Mouse (Mus musculus): ENCODE data around the gene Lrrfip1. TPM values are rescaled to one million over a fixed set of nuclear protein-coding genes. Genes with fewer than 3 reads are reported as not detected.

Lrrfip1 gene
- polyA plus RNA-seq, 1 experiment from 2014 or later: 27.6 TPM

GRCm38 (mm10) chr1:91084374-91084773 is 85.8 kb downstream of the Lrrfip1 start:
- Histone ChIP-seq H3K4me1 (0 out of 2 replicates have a peak, but pooled peaks cover 3% of the 10 kb centered on the region), H3K4me2 (replicated peaks) (no peak overlapping the region), H3K9me3 (no peaks in the 10 kb centered on the region), H3K36me3 (no peaks in the 10 kb centered on the region), H3K27me3 (replicated peaks) (no peaks in the 10 kb centered on the region), H3K4me3 (no peak overlapping the region), H3K27ac (no peak overlapping the region), H3K9ac (no peak overlapping the region)
- 80% methylated on average over 8 of the region's 8 CpGs for WGBS
- no peak for ATAC-seq (ENCODE audit: low FRiP score, low read depth)

DNA sequence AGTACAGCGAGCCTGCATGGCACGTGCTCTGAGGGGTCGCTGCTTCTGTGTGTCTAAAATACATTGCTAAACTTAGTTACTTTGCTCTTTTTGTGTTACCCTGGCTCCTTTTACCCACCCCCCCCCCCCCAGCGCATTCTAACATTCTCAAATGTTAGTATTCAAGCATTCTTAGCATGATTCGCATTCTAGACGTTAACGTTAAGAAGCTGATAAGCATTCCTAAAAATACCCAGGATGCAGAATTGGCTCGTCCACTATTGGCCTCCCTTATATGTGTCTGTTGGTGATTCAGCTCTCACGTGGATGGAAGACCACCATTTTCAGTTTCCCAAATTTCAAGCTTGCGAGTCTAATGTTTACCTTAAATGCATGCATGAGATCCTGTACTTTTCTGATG is 86.5 kb downstream of the Lrrfip1 start:
- H3K27ac ChIP-seq: no peak overlapping the region
- no peaks in the 10 kb centered on the region for H3K9me3 ChIP-seq
- H3K9ac ChIP-seq: no peak overlapping the region
- no peak overlapping the region for H3K4me3 ChIP-seq
- H3K4me2 ChIP-seq (replicated peaks): no peak overlapping the region
- 86% methylated on average over 10 of the region's 10 CpGs for WGBS
- H3K4me1 ChIP-seq: 0 out of 2 replicates have a peak, but pooled peaks cover 3% of the 10 kb centered on the region
- no peaks in the 10 kb centered on the region for H3K36me3 ChIP-seq
- no peaks in the 10 kb centered on the region for H3K27me3 ChIP-seq (replicated peaks)
- ATAC-seq (ENCODE audit: low FRiP score, low read depth): no peak

GRCm38 (mm10) chr1:91085686-91086085 is 87.1 kb downstream of the Lrrfip1 start:
- H3K4me2 ChIP-seq (replicated peaks): no peak overlapping the region
- 71% methylated on average over 2 of the region's 2 CpGs for WGBS
- H3K4me1 ChIP-seq: 0 out of 2 replicates have a peak, but pooled peaks cover 3% of the 10 kb centered on the region
- no peak for ATAC-seq (ENCODE audit: low FRiP score, low read depth)
- no peak overlapping the region for H3K4me3 ChIP-seq
- no peaks in the 10 kb centered on the region for H3K9me3 ChIP-seq
- H3K9ac ChIP-seq: no peak overlapping the region
- no peaks in the 10 kb centered on the region for H3K27me3 ChIP-seq (replicated peaks)
- H3K27ac ChIP-seq: no peak overlapping the region
- H3K36me3 ChIP-seq: no peaks in the 10 kb centered on the region

- Histone ChIP-seq H3K27ac (no peak overlapping the region), H3K9me3 (no peaks in the 10 kb centered on the region), H3K4me3 (no peak overlapping the region), H3K27me3 (replicated peaks) (no peaks in the 10 kb centered on the region), H3K36me3 (no peaks in the 10 kb centered on the region), H3K4me2 (replicated peaks) (no peak overlapping the region), H3K9ac (no peak overlapping the region), H3K4me1 (0 out of 2 replicates have a peak, but pooled peaks cover 3% of the 10 kb centered on the region)
- ATAC-seq (ENCODE audit: low FRiP score, low read depth): no peak
- WGBS: 43% methylated on average over 3 of the region's 3 CpGs
These were observed 87.8 kb downstream of the Lrrfip1 start for GRCm38 (mm10) chr1:91086325-91086724.

DNA sequence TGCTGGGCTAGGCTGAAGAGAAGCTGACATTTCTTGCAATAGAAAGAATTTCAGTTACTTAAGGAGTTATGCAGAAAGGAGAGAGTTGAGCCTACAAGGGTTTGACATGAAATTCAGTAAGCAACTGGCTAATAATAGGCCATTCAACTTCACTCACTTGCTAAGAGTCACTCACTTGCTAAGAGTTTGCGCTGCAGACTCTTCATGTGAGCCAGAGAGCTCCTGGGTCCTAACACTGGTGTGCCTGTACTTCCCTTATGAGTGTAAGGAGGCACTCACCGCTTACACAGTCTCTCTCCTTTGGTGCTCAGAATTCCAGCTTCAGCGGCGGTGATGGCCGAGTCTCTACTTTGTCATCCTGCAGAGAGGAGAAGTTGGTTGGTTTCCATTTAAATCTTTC is 88.2 kb downstream of the Lrrfip1 start:
- Histone ChIP-seq H3K9me3 (no peaks in the 10 kb centered on the region), H3K9ac (no peak overlapping the region), H3K27ac (no peak overlapping the region), H3K4me2 (replicated peaks) (no peak overlapping the region), H3K36me3 (no peaks in the 10 kb centered on the region), H3K27me3 (replicated peaks) (no peaks in the 10 kb centered on the region), H3K4me1 (0 out of 2 replicates have a peak, but pooled peaks cover 3% of the 10 kb centered on the region), H3K4me3 (no peak overlapping the region)
- 92% methylated on average over 5 of the region's 5 CpGs for WGBS
- no peak for ATAC-seq (ENCODE audit: low FRiP score, low read depth)

- H3K27me3 ChIP-seq (replicated peaks): no peaks in the 10 kb centered on the region
- no peaks in the 10 kb centered on the region for H3K36me3 ChIP-seq
- no peak for ATAC-seq (ENCODE audit: low FRiP score, low read depth)
- no peak overlapping the region for H3K27ac ChIP-seq
- H3K9ac ChIP-seq: no peak overlapping the region
- no peak overlapping the region for H3K4me3 ChIP-seq
- no peaks in the 10 kb centered on the region for H3K9me3 ChIP-seq
- 90% methylated on average over 7 of the region's 7 CpGs for WGBS
- no peak overlapping the region for H3K4me2 ChIP-seq (replicated peaks)
- H3K4me1 ChIP-seq: 0 out of 2 replicates have a peak, but pooled peaks cover 3% of the 10 kb centered on the region
These were observed 89.5 kb downstream of the Lrrfip1 start for GRCm38 (mm10) chr1:91088027-91088426.

GRCm38 (mm10) chr1:91088941-91089340 is 90.4 kb downstream of the Lrrfip1 start:
- Histone ChIP-seq H3K4me1 (0 out of 2 replicates have a peak, but pooled peaks cover 3% of the 10 kb centered on the region), H3K27me3 (replicated peaks) (no peaks in the 10 kb centered on the region), H3K9ac (no peak overlapping the region), H3K36me3 (no peaks in the 10 kb centered on the region), H3K9me3 (no peaks in the 10 kb centered on the region), H3K4me2 (replicated peaks) (no peak overlapping the region), H3K4me3 (no peak overlapping the region), H3K27ac (no peak overlapping the region)
- ATAC-seq (ENCODE audit: low FRiP score, low read depth): no peak
- WGBS: 89% methylated on average over 8 of the region's 8 CpGs

DNA sequence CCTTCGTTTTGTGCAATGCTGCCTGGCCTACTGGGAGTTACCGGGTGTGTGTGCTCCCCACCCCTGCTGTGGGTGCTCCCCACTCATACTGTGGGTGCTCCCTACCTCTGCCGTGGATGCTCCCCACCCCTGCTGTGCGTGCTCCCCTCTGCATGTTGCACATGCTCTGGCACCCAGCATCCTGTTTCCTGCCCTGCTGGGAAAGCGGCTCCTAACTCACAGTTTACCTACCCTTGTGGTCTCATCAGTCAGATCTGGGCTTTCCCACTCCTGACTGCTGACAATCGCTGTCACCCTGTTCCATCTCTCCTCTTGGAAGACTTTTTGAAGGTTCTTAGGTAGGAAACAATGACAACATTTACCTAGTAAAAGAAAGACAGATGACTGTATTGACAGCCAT is 91.9 kb downstream of the Lrrfip1 start:
- ATAC-seq (ENCODE audit: low FRiP score, low read depth): no peak
- Histone ChIP-seq H3K9ac (no peak overlapping the region), H3K9me3 (no peaks in the 10 kb centered on the region), H3K4me2 (replicated peaks) (no peak overlapping the region), H3K4me3 (no peak overlapping the region), H3K27ac (no peak overlapping the region), H3K27me3 (replicated peaks) (no peaks in the 10 kb centered on the region), H3K36me3 (no peaks in the 10 kb centered on the region), H3K4me1 (0 out of 2 replicates have a peak, but pooled peaks cover 3% of the 10 kb centered on the region)
- WGBS: 83% methylated on average over 6 of the region's 6 CpGs

GRCm38 (mm10) chr1:91092451-91092850 is 93.9 kb downstream of the Lrrfip1 start:
- Histone ChIP-seq H3K9me3 (no peaks in the 10 kb centered on the region), H3K27me3 (replicated peaks) (no peaks in the 10 kb centered on the region), H3K27ac (no peak overlapping the region), H3K4me1 (no peaks in the 10 kb centered on the region), H3K4me3 (no peak overlapping the region), H3K36me3 (no peaks in the 10 kb centered on the region), H3K9ac (no peak overlapping the region), H3K4me2 (replicated peaks) (no peak overlapping the region)
- ATAC-seq (ENCODE audit: low FRiP score, low read depth): no peak
- 52% methylated on average over 6 of the region's 6 CpGs for WGBS

GRCm38 (mm10) chr1:91093296-91093695 is 94.8 kb downstream of the Lrrfip1 start:
- H3K36me3 ChIP-seq: no peaks in the 10 kb centered on the region
- no peak overlapping the region for H3K4me2 ChIP-seq (replicated peaks)
- no peak overlapping the region for H3K4me3 ChIP-seq
- H3K4me1 ChIP-seq: no peaks in the 10 kb centered on the region
- no peaks in the 10 kb centered on the region for H3K9me3 ChIP-seq
- no peak for ATAC-seq (ENCODE audit: low FRiP score, low read depth)
- H3K9ac ChIP-seq: no peak overlapping the region
- 59% methylated on average over 2 of the region's 2 CpGs for WGBS
- H3K27me3 ChIP-seq (replicated peaks): no peaks in the 10 kb centered on the region
- no peak overlapping the region for H3K27ac ChIP-seq

DNA sequence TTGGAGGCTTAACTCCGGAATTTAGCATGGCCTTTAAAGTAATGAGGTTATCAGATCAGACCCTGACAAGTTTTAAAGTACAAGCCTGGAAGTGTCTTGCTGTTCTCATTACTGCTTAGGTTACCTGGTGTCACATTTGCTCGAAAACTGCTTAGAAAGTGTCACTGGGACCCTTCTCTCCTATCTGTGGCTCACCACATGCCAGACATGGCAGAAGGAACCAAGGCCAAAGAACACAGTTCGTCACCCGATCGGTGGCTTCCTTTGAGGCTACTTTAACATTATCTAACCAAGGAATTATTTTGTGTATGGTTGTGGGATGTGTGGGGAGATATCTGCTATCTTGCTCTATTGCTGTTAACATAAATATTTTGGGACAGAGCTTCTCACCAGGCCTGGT is 95.5 kb downstream of the Lrrfip1 start:
- Histone ChIP-seq H3K4me2 (replicated peaks) (no peak overlapping the region), H3K27me3 (replicated peaks) (no peaks in the 10 kb centered on the region), H3K4me1 (no peaks in the 10 kb centered on the region), H3K27ac (no peak overlapping the region), H3K9ac (no peak overlapping the region), H3K4me3 (no peak overlapping the region), H3K36me3 (no peaks in the 10 kb centered on the region), H3K9me3 (no peaks in the 10 kb centered on the region)
- no peak for ATAC-seq (ENCODE audit: low FRiP score, low read depth)
- 92% methylated on average over 5 of the region's 5 CpGs for WGBS

DNA sequence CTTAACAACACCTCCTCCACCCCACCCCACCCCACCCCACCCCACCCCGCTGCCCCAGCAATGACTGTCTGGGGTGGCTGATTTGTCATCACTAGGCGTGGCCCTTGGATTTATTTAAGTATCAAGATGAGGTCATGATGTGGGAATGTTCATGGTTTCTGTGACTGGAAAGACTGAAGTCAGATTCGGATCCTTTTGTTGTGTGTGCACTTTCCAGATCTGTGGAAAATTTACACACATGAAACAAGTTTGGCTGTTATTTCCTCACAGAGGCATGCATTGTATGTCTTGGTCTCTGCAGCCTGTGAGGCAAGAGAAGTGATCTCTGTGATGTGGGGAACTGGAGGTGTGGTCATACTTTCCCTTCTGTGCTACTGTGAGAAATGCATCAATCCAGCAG is 96.7 kb downstream of the Lrrfip1 start:
- Histone ChIP-seq H3K4me1 (no peaks in the 10 kb centered on the region), H3K4me2 (replicated peaks) (no peak overlapping the region), H3K27me3 (replicated peaks) (no peaks in the 10 kb centered on the region), H3K36me3 (no peaks in the 10 kb centered on the region), H3K27ac (no peak overlapping the region), H3K9me3 (no peaks in the 10 kb centered on the region), H3K4me3 (no peak overlapping the region), H3K9ac (no peak overlapping the region)
- ATAC-seq (ENCODE audit: low FRiP score, low read depth): no peak
- 71% methylated on average over 3 of the region's 3 CpGs for WGBS

DNA sequence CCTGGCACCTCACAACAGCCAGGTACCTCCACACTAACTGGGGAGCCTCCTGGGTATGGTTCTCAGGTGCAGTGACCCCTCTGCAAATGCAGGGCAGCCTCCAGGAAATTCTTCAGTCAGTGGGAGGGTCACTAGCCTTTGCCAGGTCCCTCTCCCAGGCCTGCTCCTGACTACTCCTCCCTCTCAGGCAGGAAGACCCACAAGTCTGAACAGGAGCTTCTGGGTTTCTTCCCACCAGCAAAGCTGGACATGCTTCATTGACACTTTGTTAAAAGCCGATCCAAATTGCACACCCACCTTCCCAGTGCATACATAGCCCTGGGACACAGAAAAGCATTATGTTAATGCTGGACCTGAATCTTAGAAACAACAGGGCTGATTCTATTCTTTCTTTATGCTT is 97.3 kb downstream of the Lrrfip1 start:
- no peak overlapping the region for H3K4me2 ChIP-seq (replicated peaks)
- no peaks in the 10 kb centered on the region for H3K4me1 ChIP-seq
- ATAC-seq (ENCODE audit: low FRiP score, low read depth): no peak
- no peaks in the 10 kb centered on the region for H3K9me3 ChIP-seq
- H3K27ac ChIP-seq: no peak overlapping the region
- WGBS: 75% methylated on average over 1 of the region's 1 CpGs
- H3K4me3 ChIP-seq: no peak overlapping the region
- H3K36me3 ChIP-seq: no peaks in the 10 kb centered on the region
- no peak overlapping the region for H3K9ac ChIP-seq
- H3K27me3 ChIP-seq (replicated peaks): no peaks in the 10 kb centered on the region

All from neural tube, embryonic 12.5 days (tissue).